Mouse (Mus musculus) kidney, adult 18-20 months (tissue): ENCODE data around the gene Tmem131.

Experiments
- DNase-seq: peaks from one replicate; pipeline ENCODE4 v3.0.0; 2021

Tmem131 gene

GRCm38 (mm10) chr1:36768786-36769185 lies 174.7 kb downstream of the Tmem131 start:
- no peak for DNase-seq

GRCm38 (mm10) chr1:36767321-36767720 lies 176.1 kb downstream of the Tmem131 start:
- DNase-seq: no peak

- no peak for DNase-seq
Observed at GRCm38 (mm10) chr1:36766431-36767205, 176.8 kb downstream of the Tmem131 start.

GRCm38 (mm10) chr1:36761568-36761967 lies 181.9 kb downstream of the Tmem131 start, which contains the start of gene Zap70:
TSS of gene Zap70 (plus strand) at chr1:36761798.
- DNase-seq: no peak

- no peak for DNase-seq
Observed at GRCm38 (mm10) chr1:36761061-36761460, 182.4 kb downstream of the Tmem131 start.

- DNase-seq: no peak
Observed at GRCm38 (mm10) chr1:36760401-36760800, 183.1 kb downstream of the Tmem131 start.

- no peak for DNase-seq
Observed at GRCm38 (mm10) chr1:36759076-36759475, 184.4 kb downstream of the Tmem131 start.

- DNase-seq: no peak
Observed at GRCm38 (mm10) chr1:36758553-36758952, 184.9 kb downstream of the Tmem131 start.

GRCm38 (mm10) chr1:36753932-36754675 lies 189.4 kb downstream of the Tmem131 start:
- DNase-seq: no peak

- no peak for DNase-seq
Observed at GRCm38 (mm10) chr1:36746452-36746851, 197.0 kb downstream of the Tmem131 start.

GRCm38 (mm10) chr1:36745661-36746060 lies 197.8 kb downstream of the Tmem131 start:
- DNase-seq: no peak

- peak; percentile 82 for DNase-seq
Observed at GRCm38 (mm10) chr1:36744268-36744944, 199.1 kb downstream of the Tmem131 start.

- DNase-seq: no peak
Observed at GRCm38 (mm10) chr1:36743046-36743445, 200.4 kb downstream of the Tmem131 start.
